Mouse (Mus musculus): Measurements from ENCODE around the gene Sort1.
"Not testable (repeated sequence)": the region's sequence is repeated elsewhere in the genome, so short reads cannot be mapped to it uniquely, and the experiment has no call there.

Gene Sort1
- long read RNA-seq, experiment 1, partial matches to known transcripts = 3 of 5 reads
- long read RNA-seq, experiment 1, other reads (novel, unspliced or antisense) = 2 of 5 reads
- long read RNA-seq, experiment 2, full-length matches to known transcripts = 1 of 4 reads
- long read RNA-seq, experiment 2, partial matches to known transcripts = 0 of 4 reads
- long read RNA-seq, experiment 2, other reads (novel, unspliced or antisense) = 3 of 4 reads

- intact Hi-C loops (cut with DNase I) = no loop called here
Observed at GRCm38 (mm10) chr3:108283781-108284601, at the start of gene Sort1. TSS of gene Sort1 (plus strand) at chr3:108284082.

GRCm38 (mm10) chr3:108237474-108238102, 46.3 kb upstream of the Sort1 start:
- intact Hi-C loops (cut with DNase I) = not testable (repeated sequence)

GRCm38 (mm10) chr3:108241243-108241839, 42.5 kb upstream of the Sort1 start:
- intact Hi-C loops (cut with DNase I) = no loop called here

- intact Hi-C loops (cut with DNase I) = no loop called here
Observed at GRCm38 (mm10) chr3:108246857-108247256, 37.0 kb upstream of the Sort1 start.

GRCm38 (mm10) chr3:108256719-108257637, 26.9 kb upstream of the Sort1 start, which contains the start of gene Psma5:
TSS of gene Psma5 (plus strand) at chr3:108256926.
- intact Hi-C loops (cut with DNase I) = loop anchor here (10.0 kb wide), 1 partner anchor 92 kb away; no protein-coding TSS in a partner anchor

GRCm38 (mm10) chr3:108257831-108258500, 25.9 kb upstream of the Sort1 start:
- intact Hi-C loops (cut with DNase I) = loop anchor here (10.0 kb wide), 1 partner anchor 93 kb away; no protein-coding TSS in a partner anchor

- intact Hi-C loops (cut with DNase I) = loop anchor here (10.0 kb wide), 1 partner anchor 95 kb away; no protein-coding TSS in a partner anchor
Observed at GRCm38 (mm10) chr3:108259319-108259718, 24.6 kb upstream of the Sort1 start.

- intact Hi-C loops (cut with DNase I) = not testable (repeated sequence)
Observed at GRCm38 (mm10) chr3:108279495-108279894, 4.4 kb upstream of the Sort1 start.

GRCm38 (mm10) chr3:108282401-108283240, 1.3 kb upstream of the Sort1 start:
- intact Hi-C loops (cut with DNase I) = no loop called here

GRCm38 (mm10) chr3:108283241-108283561, 681 bp upstream of the Sort1 start:
- intact Hi-C loops (cut with DNase I) = no loop called here

GRCm38 (mm10) chr3:108285078-108285711, 1.3 kb downstream of the Sort1 start:
- intact Hi-C loops (cut with DNase I) = no loop called here

- intact Hi-C loops (cut with DNase I) = no loop called here
Observed at GRCm38 (mm10) chr3:108286671-108287439, 3.0 kb downstream of the Sort1 start.

- intact Hi-C loops (cut with DNase I) = no loop called here
Observed at GRCm38 (mm10) chr3:108287811-108288805, 4.2 kb downstream of the Sort1 start.

- intact Hi-C loops (cut with DNase I) = no loop called here
Observed at GRCm38 (mm10) chr3:108289311-108290130, 5.6 kb downstream of the Sort1 start.

GRCm38 (mm10) chr3:108291036-108291799, 7.3 kb downstream of the Sort1 start:
- intact Hi-C loops (cut with DNase I) = no loop called here

Measured in adrenal gland (tissue).